Mouse (Mus musculus): ENCODE measurements around the gene Sntg2. TPM values are rescaled to one million over a fixed set of nuclear protein-coding genes. Genes with fewer than 3 reads are reported as not detected.

Sntg2 gene
- polyA plus RNA-seq, 1 experiment = not detected

GRCm38 (mm10) chr12:30246286-30246945 lies 126.8 kb downstream of the Sntg2 start:
- Histone ChIP-seq H3K4me2 (ENCODE audit: low read depth) (no peak overlapping the region), H3K4me3 (no peak overlapping the region), H3K27me3 (ENCODE audit: control insufficient read depth, insufficient read depth, insufficient read length) (no peaks in the 10 kb centered on the region), H3K79me2 (ENCODE audit: control insufficient read depth, insufficient read depth) (no peaks in the 10 kb centered on the region), H3ac (ENCODE audit: control insufficient read depth, insufficient read length) (no peak overlapping the region), H3K36me3 (ENCODE audit: control insufficient read depth, insufficient read depth) (no peaks in the 10 kb centered on the region)
- TF ChIP-seq TCF3 (IDR thresholded peaks at IDR 0.05; ENCODE audit: insufficient read length, low read depth) = no peak
- TF ChIP-seq USF1 (IDR thresholded peaks at IDR 0.05; ENCODE audit: low read depth) = no peak
- no peak for TF ChIP-seq MYOG (IDR thresholded peaks at IDR 0.05; ENCODE audit: control insufficient read depth in 1 of 3, insufficient read depth in 1 of 3, insufficient read length in 2 of 3, low read depth in 2 of 3)
- TF ChIP-seq SRF (IDR thresholded peaks at IDR 0.05; ENCODE audit: control insufficient read depth, insufficient read length, low read depth) = no peak
- no peak for TF ChIP-seq E2F4 (IDR thresholded peaks at IDR 0.05; ENCODE audit: insufficient read depth)
- no peak for TF ChIP-seq MAX (IDR thresholded peaks at IDR 0.05; ENCODE audit: low read depth)
- TF ChIP-seq REST (IDR thresholded peaks at IDR 0.05; ENCODE audit: insufficient read depth, insufficient read length) = no peak
- no peak for TF ChIP-seq TCF12 (IDR thresholded peaks at IDR 0.05; ENCODE audit: insufficient read depth, poor library complexity, severe bottlenecking)
- TF ChIP-seq CEBPB (IDR thresholded peaks at IDR 0.05; ENCODE audit: insufficient read depth, poor library complexity, severe bottlenecking) = no peak

GRCm38 (mm10) chr12:30244194-30244593 lies 129.0 kb downstream of the Sntg2 start:
- Histone ChIP-seq H3K4me2 (ENCODE audit: low read depth) (no peak overlapping the region), H3K79me2 (ENCODE audit: control insufficient read depth, insufficient read depth) (no peaks in the 10 kb centered on the region), H3K27me3 (ENCODE audit: control insufficient read depth, insufficient read depth, insufficient read length) (no peaks in the 10 kb centered on the region), H3K36me3 (ENCODE audit: control insufficient read depth, insufficient read depth) (no peaks in the 10 kb centered on the region), H3ac (ENCODE audit: control insufficient read depth, insufficient read length) (no peak overlapping the region), H3K4me3 (no peak overlapping the region)
- TF ChIP-seq MYOG (IDR thresholded peaks at IDR 0.05; ENCODE audit: control insufficient read depth in 1 of 3, insufficient read depth in 1 of 3, insufficient read length in 2 of 3, low read depth in 2 of 3) (no peak), MYOD1 (IDR thresholded peaks at IDR 0.05; ENCODE audit: control insufficient read depth in 1 of 3, insufficient read length in 2 of 3, low read depth in 2 of 3) (no peak), REST (IDR thresholded peaks at IDR 0.05; ENCODE audit: insufficient read depth, insufficient read length) (no peak), USF1 (IDR thresholded peaks at IDR 0.05; ENCODE audit: low read depth) (no peak), TCF3 (IDR thresholded peaks at IDR 0.05; ENCODE audit: insufficient read length, low read depth) (no peak), E2F4 (IDR thresholded peaks at IDR 0.05; ENCODE audit: insufficient read depth) (no peak), TCF12 (IDR thresholded peaks at IDR 0.05; ENCODE audit: insufficient read depth, poor library complexity, severe bottlenecking) (no peak), POLR2AphosphoS2 (IDR thresholded peaks at IDR 0.05; ENCODE audit: insufficient read length, low read depth) (no peak), MAX (IDR thresholded peaks at IDR 0.05; ENCODE audit: low read depth) (no peak), POLR2A (IDR thresholded peaks at IDR 0.05; ENCODE audit: insufficient read length, low read depth) (no peak), CEBPB (IDR thresholded peaks at IDR 0.05; ENCODE audit: insufficient read depth, poor library complexity, severe bottlenecking) (no peak), SRF (IDR thresholded peaks at IDR 0.05; ENCODE audit: control insufficient read depth, insufficient read length, low read depth) (no peak)

GRCm38 (mm10) chr12:30240891-30241290 lies 132.3 kb downstream of the Sntg2 start:
- no peaks in the 10 kb centered on the region for H3K27me3 ChIP-seq (ENCODE audit: control insufficient read depth, insufficient read depth, insufficient read length)
- no peaks in the 10 kb centered on the region for H3K36me3 ChIP-seq (ENCODE audit: control insufficient read depth, insufficient read depth)
- TF ChIP-seq USF1 (IDR thresholded peaks at IDR 0.05; ENCODE audit: low read depth) = no peak
- TF ChIP-seq E2F4 (IDR thresholded peaks at IDR 0.05; ENCODE audit: insufficient read depth) = no peak
- TF ChIP-seq TCF12 (IDR thresholded peaks at IDR 0.05; ENCODE audit: insufficient read depth, poor library complexity, severe bottlenecking) = no peak
- TF ChIP-seq CEBPB (IDR thresholded peaks at IDR 0.05; ENCODE audit: insufficient read depth, poor library complexity, severe bottlenecking) = no peak
- TF ChIP-seq REST (IDR thresholded peaks at IDR 0.05; ENCODE audit: insufficient read depth, insufficient read length) = no peak
- no peak for TF ChIP-seq POLR2AphosphoS2 (IDR thresholded peaks at IDR 0.05; ENCODE audit: insufficient read length, low read depth)
- no peak for TF ChIP-seq POLR2A (IDR thresholded peaks at IDR 0.05; ENCODE audit: insufficient read length, low read depth)
- no peak for TF ChIP-seq MAX (IDR thresholded peaks at IDR 0.05; ENCODE audit: low read depth)
- TF ChIP-seq TCF3 (IDR thresholded peaks at IDR 0.05; ENCODE audit: insufficient read length, low read depth) = no peak
- TF ChIP-seq MYOD1 (IDR thresholded peaks at IDR 0.05; ENCODE audit: control insufficient read depth in 1 of 3, insufficient read length in 2 of 3, low read depth in 2 of 3) = no peak
- TF ChIP-seq SRF (IDR thresholded peaks at IDR 0.05; ENCODE audit: control insufficient read depth, insufficient read length, low read depth) = no peak
- no peak for TF ChIP-seq MYOG (IDR thresholded peaks at IDR 0.05; ENCODE audit: control insufficient read depth in 1 of 3, insufficient read depth in 1 of 3, insufficient read length in 2 of 3, low read depth in 2 of 3)
- no peak overlapping the region for H3K4me2 ChIP-seq (ENCODE audit: low read depth)
- H3K79me2 ChIP-seq (ENCODE audit: control insufficient read depth, insufficient read depth) = no peaks in the 10 kb centered on the region
- no peak overlapping the region for H3K4me3 ChIP-seq
- H3ac ChIP-seq (ENCODE audit: control insufficient read depth, insufficient read length) = no peak overlapping the region

GRCm38 (mm10) chr12:30234940-30235339 lies 138.2 kb downstream of the Sntg2 start:
- Histone ChIP-seq H3K27me3 (ENCODE audit: control insufficient read depth, insufficient read depth, insufficient read length) (no peaks in the 10 kb centered on the region), H3K4me2 (ENCODE audit: low read depth) (no peak overlapping the region), H3K4me3 (no peak overlapping the region), H3K36me3 (ENCODE audit: control insufficient read depth, insufficient read depth) (no peaks in the 10 kb centered on the region), H3ac (ENCODE audit: control insufficient read depth, insufficient read length) (no peak overlapping the region), H3K79me2 (ENCODE audit: control insufficient read depth, insufficient read depth) (no peaks in the 10 kb centered on the region)
- TF ChIP-seq MYOD1 (IDR thresholded peaks at IDR 0.05; ENCODE audit: control insufficient read depth in 1 of 3, insufficient read length in 2 of 3, low read depth in 2 of 3) (no peak), TCF12 (IDR thresholded peaks at IDR 0.05; ENCODE audit: insufficient read depth, poor library complexity, severe bottlenecking) (no peak)

GRCm38 (mm10) chr12:30228004-30228403 lies 145.2 kb downstream of the Sntg2 start:
- Histone ChIP-seq H3ac (ENCODE audit: control insufficient read depth, insufficient read length) (no peak overlapping the region), H3K36me3 (ENCODE audit: control insufficient read depth, insufficient read depth) (no peaks in the 10 kb centered on the region), H3K79me2 (ENCODE audit: control insufficient read depth, insufficient read depth) (no peaks in the 10 kb centered on the region), H3K4me2 (ENCODE audit: low read depth) (no peak overlapping the region), H3K27me3 (ENCODE audit: control insufficient read depth, insufficient read depth, insufficient read length) (no peaks in the 10 kb centered on the region), H3K4me3 (no peak overlapping the region)
- TF ChIP-seq TCF3 (IDR thresholded peaks at IDR 0.05; ENCODE audit: insufficient read length, low read depth) = no peak
- TF ChIP-seq USF1 (IDR thresholded peaks at IDR 0.05; ENCODE audit: low read depth) = no peak
- TF ChIP-seq MAX (IDR thresholded peaks at IDR 0.05; ENCODE audit: low read depth) = no peak

All from myocyte (in vitro differentiated cells).